Comparison of ENCODE assay signal across 15 mouse cellular contexts in the genomic region with DNA sequence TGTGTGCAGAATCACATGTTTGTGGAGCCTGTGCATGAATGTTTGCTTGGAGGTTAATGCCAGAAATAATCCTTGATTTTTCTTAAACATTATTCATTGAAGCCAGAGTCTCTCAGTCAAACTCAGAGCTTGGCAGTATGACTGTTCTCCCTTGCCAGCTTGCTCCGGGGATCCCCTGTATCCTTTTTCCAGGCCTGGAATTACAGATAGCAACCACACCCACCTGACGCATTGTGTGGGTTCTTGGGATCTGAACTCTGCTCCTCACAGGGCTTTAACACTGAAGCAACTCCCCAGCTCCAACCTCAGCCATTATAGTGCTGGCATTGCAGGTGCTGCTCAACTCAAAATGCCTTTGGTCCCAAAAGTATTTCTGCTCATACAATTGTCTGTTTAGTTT.
"Had no signal": no experiment of that assay in that cellular context is flagged by ENCODE, and none has a peak within 500 bp of the region (broad histone marks: within the 10 kb centered on the region; RNA-seq: fewer than 3 reads in every experiment).

No protein-coding gene starts in this region.

- DNase-seq: heart, postnatal 10 days; heart, postnatal 14 days; heart, postnatal 36 days; kidney, adult 11 months; kidney, adult 18-20 months; kidney, adult 2 months; kidney, adult 8-10 months; kidney, adult 9 months; kidney, postnatal 10 days; kidney, postnatal 14 days; kidney, postnatal 25 days; kidney, postnatal 36 days; kidney, postnatal 4 days; layer of hippocampus, adult 9-11 months; layer of hippocampus, postnatal 36 days had no signal
